9 mouse cellular contexts compared by ENCODE assay signal in the genomic region with DNA sequence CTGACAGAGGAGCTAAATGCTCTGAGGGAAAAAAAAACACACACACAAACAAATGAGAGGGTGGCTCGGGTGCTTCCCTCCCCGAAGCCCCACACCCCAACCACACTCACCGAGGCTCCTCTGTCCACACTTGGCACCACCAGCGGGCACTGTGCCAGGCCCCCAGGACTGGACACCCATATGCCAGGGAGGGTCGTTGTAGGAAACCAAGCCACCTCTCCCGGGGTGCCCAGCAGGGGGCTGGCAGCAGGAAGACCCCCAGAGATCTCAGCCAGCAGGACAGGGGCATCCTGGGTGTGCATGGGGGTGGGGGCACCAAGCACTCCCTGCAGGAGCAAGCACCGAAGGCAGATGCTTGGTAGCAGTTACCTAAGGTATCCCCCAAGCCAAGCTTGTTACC. TPM values are rescaled to one million over a fixed set of nuclear protein-coding genes. Genes with fewer than 3 reads are reported as not detected.
DNase-seq lines count a peak whose midpoint lies in the region; ATAC-seq and TF ChIP-seq lines count a peak whose summit lies in the region.
"Had no signal": no experiment of that assay in that cellular context is flagged by ENCODE, and none has a peak within 500 bp of the region (broad histone marks: within the 10 kb centered on the region; RNA-seq: fewer than 3 reads in every experiment).

TSS of gene Gm43738 (minus strand) at position 289 of the 400 bp plus-strand sequence.

- no peak for DNase-seq in kidney, adult 9 months
- no peak for DNase-seq in MEL (ENCODE audit: low read depth, low spot score)
- peak; percentile 54 for DNase-seq in forebrain, embryonic 11.5 days (ENCODE audit: low spot score)
- DNase-seq in liver, embryonic 11.5 days (ENCODE audit: low spot score): no peak
- no peak for DNase-seq in adrenal gland, postnatal 14 days
- DNase-seq in ovary, postnatal 10 days (ENCODE audit: low spot score): no peak
- no peak for DNase-seq in ovary, adult 18-20 months (ENCODE audit: low spot score)

- H3K27ac ChIP-seq in kidney, embryonic 16.5 days (ENCODE audit: low read length): peak within 1 kb of the TSS; percentile 21
- H3K27ac ChIP-seq in MEL (ENCODE audit: control insufficient read depth, low read depth, low read length): peak within 1 kb of the TSS; percentile 42
- 0 out of 2 replicates have a peak within 1 kb of the TSS, but pooled peaks have one; percentile 50 for H3K27ac ChIP-seq in forebrain, embryonic 11.5 days (ENCODE audit: low read depth, low read length)
- H3K27ac ChIP-seq in liver, embryonic 11.5 days (ENCODE audit: low read depth, low read length): peak within 1 kb of the TSS; percentile 78

- H3K9me3 ChIP-seq in kidney, embryonic 16.5 days (ENCODE audit: low read length): no peaks in the 10 kb centered on the region
- no peaks in the 10 kb centered on the region for H3K9me3 ChIP-seq in MEL (replicated peaks; ENCODE audit: insufficient read depth, low read length)
- no peaks in the 10 kb centered on the region for H3K9me3 ChIP-seq in forebrain, embryonic 11.5 days (ENCODE audit: control insufficient read depth, low read length)
- no peaks in the 10 kb centered on the region for H3K9me3 ChIP-seq in liver, embryonic 11.5 days (ENCODE audit: control insufficient read depth, low read length)

- TF ChIP-seq EP300 in MEL (IDR thresholded peaks at IDR 0.05; ENCODE audit: low read depth in 1 of 2, low read length in 2 of 2): no peak

- no peaks in the 10 kb centered on the region for H3K27me3 ChIP-seq in kidney, embryonic 16.5 days (ENCODE audit: insufficient read depth, low read length)
- no peaks in the 10 kb centered on the region for H3K27me3 ChIP-seq in MEL (ENCODE audit: control insufficient read depth in 1 of 2, insufficient read depth in 2 of 2, low read length in 2 of 2)
- H3K27me3 ChIP-seq in forebrain, embryonic 11.5 days (ENCODE audit: control insufficient read depth, insufficient read depth, low read length): no peaks in the 10 kb centered on the region
- H3K27me3 ChIP-seq in liver, embryonic 11.5 days (replicated peaks; ENCODE audit: control insufficient read depth, insufficient read depth, low read length): no peaks in the 10 kb centered on the region

- peaks cover 25% of the 10 kb centered on the region for H3K4me1 ChIP-seq in kidney, embryonic 16.5 days (ENCODE audit: insufficient read depth, low read length)
- H3K4me1 ChIP-seq in MEL (ENCODE audit: control insufficient read depth in 1 of 2, insufficient read depth in 2 of 2, low read length in 2 of 2): peaks cover 2 to 6% of the 10 kb centered on the region in 2 experiments; a peak in 2 of 4 replicates
- peaks cover 11% of the 10 kb centered on the region for H3K4me1 ChIP-seq in forebrain, embryonic 11.5 days (replicated peaks; ENCODE audit: control insufficient read depth, insufficient read depth, low read length)
- peaks cover 18% of the 10 kb centered on the region for H3K4me1 ChIP-seq in liver, embryonic 11.5 days (replicated peaks; ENCODE audit: control insufficient read depth, insufficient read depth, low read length)

- peak within 1 kb of the TSS; percentile 70 for H3K9ac ChIP-seq in kidney, embryonic 16.5 days (replicated peaks; ENCODE audit: low read length)
- H3K9ac ChIP-seq in MEL (ENCODE audit: control insufficient read depth, low read depth, low read length, poor library complexity, severe bottlenecking): peak within 1 kb of the TSS; percentile 70
- H3K9ac ChIP-seq in forebrain, embryonic 11.5 days (ENCODE audit: low read length): peak within 1 kb of the TSS; percentile 78
- H3K9ac ChIP-seq in liver, embryonic 11.5 days (ENCODE audit: low read depth, low read length): peak within 1 kb of the TSS; percentile 80

- H3K79me2 ChIP-seq in MEL (ENCODE audit: control insufficient read depth, insufficient read depth, low read length, poor library complexity): peaks cover 10% of the 10 kb centered on the region

- WGBS in kidney, embryonic 16.5 days: 31% methylated on average over 7 of the region's 7 CpGs
- 53% methylated on average over 7 of the region's 7 CpGs for WGBS in forebrain, embryonic 11.5 days
- WGBS in liver, embryonic 11.5 days: 47% methylated on average over 7 of the region's 7 CpGs

- peaks cover 28% of the 10 kb centered on the region for H3K36me3 ChIP-seq in kidney, embryonic 16.5 days (ENCODE audit: insufficient read depth, low read length)
- peaks cover 0 to 11% of the 10 kb centered on the region in 2 experiments; a peak in 3 of 4 replicates for H3K36me3 ChIP-seq in MEL (ENCODE audit: control insufficient read depth in 1 of 2, insufficient read depth in 2 of 2, low read length in 2 of 2)
- peaks cover 3% of the 10 kb centered on the region; the same call in 1 of the 2 replicates for H3K36me3 ChIP-seq in forebrain, embryonic 11.5 days (ENCODE audit: control insufficient read depth, insufficient read depth, low read length)
- H3K36me3 ChIP-seq in liver, embryonic 11.5 days (ENCODE audit: control insufficient read depth, insufficient read depth, low read length): peaks cover 26% of the 10 kb centered on the region; the same call in 1 of the 2 replicates

- no peak for TF ChIP-seq RAD21 in MEL (IDR thresholded peaks at IDR 0.05; ENCODE audit: low read depth, low read length)

- H3K4me3 ChIP-seq in kidney, embryonic 16.5 days (ENCODE audit: low read length): peak within 1 kb of the TSS; percentile 63
- H3K4me3 ChIP-seq in MEL (ENCODE audit: control insufficient read depth in 1 of 2, insufficient read depth in 1 of 2, low read depth in 2 of 2, low read length in 2 of 2): peak within 1 kb of the TSS; percentile 54 to 80
- peak within 1 kb of the TSS; percentile 77 for H3K4me3 ChIP-seq in forebrain, embryonic 11.5 days (ENCODE audit: low read depth, low read length)
- peak within 1 kb of the TSS; percentile 72 for H3K4me3 ChIP-seq in liver, embryonic 11.5 days (ENCODE audit: low read depth, low read length)

- no peak for ATAC-seq in kidney, embryonic 16.5 days (ENCODE audit: low FRiP score, low TSS enrichment)
- ATAC-seq in forebrain, embryonic 11.5 days (replicated peaks; ENCODE audit: low FRiP score): no peak
- ATAC-seq in liver, embryonic 11.5 days (replicated peaks; ENCODE audit: low FRiP score): no peak

- peak within 1 kb of the TSS; percentile 76 for H3K4me2 ChIP-seq in kidney, embryonic 16.5 days (replicated peaks; ENCODE audit: low read depth, low read length)
- H3K4me2 ChIP-seq in forebrain, embryonic 11.5 days (ENCODE audit: low read depth, low read length, severe bottlenecking): peak within 1 kb of the TSS; percentile 86
- H3K4me2 ChIP-seq in liver, embryonic 11.5 days: peak within 1 kb of the TSS; percentile 94

- no peak for TF ChIP-seq CTCF in MEL (IDR thresholded peaks at IDR 0.05 in 2 of 3, conservative IDR thresholded peaks at IDR 0.05 in 1 of 3; ENCODE audit: control insufficient read depth in 1 of 3, insufficient read depth in 1 of 3, low read depth in 2 of 3, low read length in 3 of 3, poor library complexity in 1 of 3, severe bottlenecking in 1 of 3)

- TF ChIP-seq POLR2A in MEL (IDR thresholded peaks at IDR 0.05; ENCODE audit: control insufficient read depth in 1 of 2, insufficient read depth in 1 of 2, low read depth in 1 of 2, low read length in 2 of 2, poor library complexity in 1 of 2): no peak

TF ChIP-seq in MEL, 35 proteins besides CTCF, POLR2A, EP300 and RAD21:
- TF ChIP-seq MYC (IDR thresholded peaks at IDR 0.05; ENCODE audit: low read depth, low read length): no peak
- TF ChIP-seq KAT2A (conservative IDR thresholded peaks at IDR 0.05; ENCODE audit: low read depth, low read length): no peak
- no peak for TF ChIP-seq USF2 (IDR thresholded peaks at IDR 0.05; ENCODE audit: borderline replicate concordance in 1 of 2, insufficient read depth in 1 of 2, low read depth in 1 of 2, low read length in 2 of 2)
- TF ChIP-seq TAL1 (IDR thresholded peaks at IDR 0.05; ENCODE audit: low read length): no peak
- TF ChIP-seq MEF2A (IDR thresholded peaks at IDR 0.05; ENCODE audit: extremely low read depth, insufficient replicate concordance, low read depth, low read length, poor library complexity, severe bottlenecking): no peak
- no peak for TF ChIP-seq ZNF384 (IDR thresholded peaks at IDR 0.05; ENCODE audit: low read depth, low read length)
- TF ChIP-seq RCOR1 (IDR thresholded peaks at IDR 0.05; ENCODE audit: low read depth, low read length): no peak
- no peak for TF ChIP-seq CHD2 (IDR thresholded peaks at IDR 0.05; ENCODE audit: low read length)
- no peak for TF ChIP-seq POLR2AphosphoS2 (IDR thresholded peaks at IDR 0.05; ENCODE audit: low read length)
- no peak for TF ChIP-seq ELF1 (IDR thresholded peaks at IDR 0.05; ENCODE audit: low read depth, low read length)
- no peak for TF ChIP-seq UBTF (IDR thresholded peaks at IDR 0.05; ENCODE audit: borderline replicate concordance, insufficient read depth, low read depth, low read length)
- no peak for TF ChIP-seq GATA1 (IDR thresholded peaks at IDR 0.05; ENCODE audit: low read depth, low read length)
- TF ChIP-seq ETS1 (IDR thresholded peaks at IDR 0.05; ENCODE audit: low read depth, low read length): no peak
- TF ChIP-seq MAX (IDR thresholded peaks at IDR 0.05; ENCODE audit: low read length): no peak
- TF ChIP-seq SIN3A (IDR thresholded peaks at IDR 0.05; ENCODE audit: low read length): no peak
- TF ChIP-seq BHLHE40 (IDR thresholded peaks at IDR 0.05; ENCODE audit: borderline replicate concordance, low read depth, low read length): no peak
- no peak for TF ChIP-seq MYB (IDR thresholded peaks at IDR 0.05; ENCODE audit: low read depth, low read length)
- no peak for TF ChIP-seq POLR2AphosphoS5 (IDR thresholded peaks at IDR 0.05; ENCODE audit: borderline replicate concordance, low read depth, low read length)
- no peak for TF ChIP-seq NELFE (IDR thresholded peaks at IDR 0.05; ENCODE audit: low read depth, low read length)
- no peak for TF ChIP-seq MAFK (IDR thresholded peaks at IDR 0.05; ENCODE audit: borderline replicate concordance, low read depth, low read length)

RNA-seq across cellular contexts. Expression of gene Gm43738, which starts in this region (rescaled TPM):
- polyA plus RNA-seq in kidney, embryonic 16.5 days (2015; fragmentation: Nextera tagmentation; extraction: Ambion mirVana): not detected in 2 replicates
- not detected in 2 replicates for total RNA-seq in MEL (2012; rRNA removed)
- polyA plus RNA-seq in MEL (2012; ENCODE audit: insufficient read depth in 1 of 2, insufficient read length in 2 of 2, low read depth in 1 of 2, low replicate concordance in 2 of 2, missing spikeins in 1 of 2): not detected
- polyA plus RNA-seq in forebrain, embryonic 11.5 days (2014; fragmentation: Nextera tagmentation; extraction: Ambion mirVana): not detected in 2 replicates
- polyA plus RNA-seq in liver, embryonic 11.5 days (2014; fragmentation: Nextera tagmentation; extraction: Ambion mirVana): 0.14 TPM in 1 of 2 replicates, not detected in the other
- not detected in 2 replicates for total RNA-seq in adrenal gland, postnatal 14 days (2021)
- total RNA-seq: adrenal gland, adult 18-20 months had no signal

Comparison
In these comparisons a context has a peak if more than half of its experiments do, and no peak if none do; other contexts are left out.
1. Peak in DNase-seq, H3K4me3 ChIP-seq, H3K27ac ChIP-seq, H3K9ac ChIP-seq and H3K4me2 ChIP-seq in forebrain, embryonic 11.5 days; RNA of the gene not detected or under 1 TPM.
2. H3K27ac ChIP-seq: peak in every context shown above with its lines; median percentile 78 in liver, embryonic 11.5 days; 50 in forebrain, embryonic 11.5 days; 42 in MEL; 21 in kidney, embryonic 16.5 days.